ENCODE assay signal across 9 mouse cellular contexts in the genomic region with DNA sequence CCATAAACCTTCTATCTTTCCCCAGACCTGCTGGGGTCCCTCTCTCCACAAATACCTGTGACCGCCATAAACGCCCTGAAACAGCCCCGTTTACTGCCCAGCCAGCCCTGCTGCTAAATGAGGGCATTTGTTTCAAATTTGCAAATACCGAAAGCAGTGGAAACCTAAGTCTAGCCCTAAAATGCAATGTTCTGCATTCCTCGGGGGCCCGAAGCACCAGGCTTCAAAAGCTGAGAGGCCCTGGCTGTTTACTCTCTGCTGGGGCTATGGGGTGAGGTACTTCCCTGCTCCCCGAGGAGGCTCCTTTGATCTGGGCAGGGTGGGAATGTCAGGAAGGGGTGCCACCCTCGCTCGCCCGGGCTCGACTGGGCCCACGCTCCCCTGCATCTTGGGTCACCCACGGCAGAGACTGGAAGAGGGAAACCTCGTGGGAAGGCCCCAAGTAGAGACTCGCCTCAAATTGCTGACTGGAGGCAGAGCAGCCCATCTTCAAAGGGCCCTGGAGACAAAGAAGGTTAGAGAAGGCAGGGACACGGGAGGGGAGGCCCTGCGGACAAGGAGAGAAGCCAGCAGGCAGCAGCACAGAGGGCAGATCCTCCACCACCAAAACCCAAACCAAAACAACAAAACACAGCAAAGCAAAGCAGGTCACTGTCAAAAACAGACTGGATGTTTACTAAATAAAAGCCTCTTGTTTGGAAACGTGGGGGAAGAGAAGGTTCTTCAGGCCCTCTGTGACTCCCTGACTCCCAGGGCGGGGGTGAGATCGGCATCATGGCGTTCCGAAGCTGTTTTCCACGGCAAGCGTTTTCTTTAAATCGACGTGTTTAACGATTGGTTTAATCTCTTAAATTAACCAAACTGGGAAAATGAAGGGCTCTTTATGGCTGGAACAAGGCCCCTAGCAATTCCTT. TPM values are rescaled to one million over a fixed set of nuclear protein-coding genes. Genes with fewer than 3 reads are reported as not detected.
DNase-seq lines count a peak whose midpoint lies in the region; ATAC-seq lines count a peak whose summit lies in the region.
"Had no signal": no experiment of that assay in that cellular context is flagged by ENCODE, and none has a peak within 500 bp of the region (broad histone marks: within the 10 kb centered on the region; RNA-seq: fewer than 3 reads in every experiment).

No protein-coding gene starts in this region.

- peak overlapping the region; percentile 70 for H3K9ac ChIP-seq in heart, embryonic 12.5 days
- peak overlapping the region; percentile 56 for H3K9ac ChIP-seq in hindbrain, embryonic 14.5 days
- H3K9ac ChIP-seq in midbrain, embryonic 15.5 days, result peak overlapping the region; percentile 33

- 13% methylated on average over 27 of the region's 27 CpGs for WGBS in heart, embryonic 12.5 days
- WGBS in hindbrain, embryonic 14.5 days, result 7% methylated on average over 27 of the region's 27 CpGs
- 7% methylated on average over 27 of the region's 27 CpGs for WGBS in midbrain, embryonic 15.5 days

- no peaks in the 10 kb centered on the region for H3K36me3 ChIP-seq in heart, embryonic 12.5 days
- H3K36me3 ChIP-seq in hindbrain, embryonic 14.5 days (replicated peaks; ENCODE audit: control insufficient read depth, insufficient read depth), result no peaks in the 10 kb centered on the region
- no peaks in the 10 kb centered on the region for H3K36me3 ChIP-seq in midbrain, embryonic 15.5 days (replicated peaks)

- ATAC-seq in heart, embryonic 12.5 days (ENCODE audit: insufficient number of reproducible peaks, low FRiP score), result no peak
- ATAC-seq in hindbrain, embryonic 14.5 days (ENCODE audit: low FRiP score), result 0 out of 2 replicates have a peak, but pooled peaks have one; percentile 9
- ATAC-seq in midbrain, embryonic 15.5 days (replicated peaks), result 0 out of 2 replicates have a peak, but pooled peaks have one; percentile 10
- ATAC-seq in megakaryocyte progenitor cell, adult 5-6 weeks (replicated peaks; ENCODE audit: poor library complexity), result no peak

- peak overlapping the region; percentile 8 for H3K4me3 ChIP-seq in heart, embryonic 12.5 days
- H3K4me3 ChIP-seq in hindbrain, embryonic 14.5 days (replicated peaks; ENCODE audit: low read length), result no peak overlapping the region
- no peak overlapping the region for H3K4me3 ChIP-seq in midbrain, embryonic 15.5 days

- H3K4me2 ChIP-seq in heart, embryonic 12.5 days, result peak overlapping the region; percentile 54
- H3K4me2 ChIP-seq in hindbrain, embryonic 14.5 days (replicated peaks), result peak overlapping the region; percentile 25
- H3K4me2 ChIP-seq in midbrain, embryonic 15.5 days, result peak overlapping the region; percentile 35

- DNase-seq in heart, postnatal 4 days, result no peak
- DNase-seq in embryo, embryonic 10 days (ENCODE audit: low spot score), result peak; percentile 66
- DNase-seq in hindbrain, embryonic 14.5 days (ENCODE audit: low spot score), result peak; percentile 41
- DNase-seq in right cerebral cortex, postnatal 4 days, result no peak
- DNase-seq in frontal cortex, adult 2 months (ENCODE audit: extremely low spot score in 1 of 2, low spot score in 1 of 2), result no peak
- DNase-seq: heart, postnatal 14 days had no signal

- peaks cover 87% of the 10 kb centered on the region for H3K4me1 ChIP-seq in heart, embryonic 12.5 days (replicated peaks)
- H3K4me1 ChIP-seq in hindbrain, embryonic 14.5 days (replicated peaks; ENCODE audit: control insufficient read depth, insufficient read depth, low read length), result peaks cover 42% of the 10 kb centered on the region
- peaks cover 45% of the 10 kb centered on the region for H3K4me1 ChIP-seq in midbrain, embryonic 15.5 days

- no peaks in the 10 kb centered on the region for H3K27me3 ChIP-seq in heart, embryonic 12.5 days (replicated peaks)
- H3K27me3 ChIP-seq in hindbrain, embryonic 14.5 days (ENCODE audit: control insufficient read depth, insufficient read depth, low read length), result no peaks in the 10 kb centered on the region
- no peaks in the 10 kb centered on the region for H3K27me3 ChIP-seq in midbrain, embryonic 15.5 days (replicated peaks)

- no peaks in the 10 kb centered on the region for H3K9me3 ChIP-seq in heart, embryonic 12.5 days (replicated peaks)
- no peaks in the 10 kb centered on the region for H3K9me3 ChIP-seq in hindbrain, embryonic 14.5 days (ENCODE audit: control insufficient read depth, low read length)
- no peaks in the 10 kb centered on the region for H3K9me3 ChIP-seq in midbrain, embryonic 15.5 days

- peak overlapping the region; percentile 93 for H3K27ac ChIP-seq in heart, embryonic 12.5 days (ENCODE audit: poor library complexity, severe bottlenecking)
- H3K27ac ChIP-seq in hindbrain, embryonic 14.5 days, result peak overlapping the region; percentile 76
- peak overlapping the region; percentile 77 for H3K27ac ChIP-seq in midbrain, embryonic 15.5 days

RNA-seq across cellular contexts. Expression of gene Ptk7, which starts 10.3 kb away (rescaled TPM):
- 68.5 and 71.4 TPM in 2 replicates for polyA plus RNA-seq in heart, embryonic 12.5 days (2016; fragmentation: Nextera tagmentation; extraction: Ambion mirVana)
- 10 to 100 TPM; 34.8 to 36.2 TPM for total RNA-seq in heart, postnatal 4 days (2021)
- 19.2 and 20.6 TPM in 2 replicates for polyA plus RNA-seq in hindbrain, embryonic 14.5 days (2014; fragmentation: Nextera tagmentation; extraction: Ambion mirVana)
- polyA plus RNA-seq in midbrain, embryonic 15.5 days (2015; fragmentation: Nextera tagmentation; extraction: Ambion mirVana), result 33.6 and 34.8 TPM in 2 replicates
- total RNA-seq in megakaryocyte progenitor cell, adult 5-6 weeks (2015), result 1.4 and 2.0 TPM in 2 replicates
- 3.0 and 3.6 TPM in 2 replicates for total RNA-seq in megakaryocyte progenitor cell, adult 5-6 weeks (2017)
- 5.3 and 6.3 TPM in 2 replicates for polyA plus RNA-seq in frontal cortex, adult 2 months (2012; rRNA removed)

RNA-seq across cellular contexts. Expression of gene Klc4, which starts 26.8 kb away (rescaled TPM):
- 19.9 and 21.1 TPM in 2 replicates for polyA plus RNA-seq in heart, embryonic 12.5 days (2016; fragmentation: Nextera tagmentation; extraction: Ambion mirVana)
- total RNA-seq in heart, postnatal 4 days (2021), result 10 to 100 TPM; 18.9 TPM
- polyA plus RNA-seq in hindbrain, embryonic 14.5 days (2014; fragmentation: Nextera tagmentation; extraction: Ambion mirVana), result 26.2 and 30.5 TPM in 2 replicates
- 42.5 and 44.5 TPM in 2 replicates for polyA plus RNA-seq in midbrain, embryonic 15.5 days (2015; fragmentation: Nextera tagmentation; extraction: Ambion mirVana)
- total RNA-seq in megakaryocyte progenitor cell, adult 5-6 weeks (2015), result 1.9 and 2.9 TPM in 2 replicates
- 7.5 and 9.5 TPM in 2 replicates for total RNA-seq in megakaryocyte progenitor cell, adult 5-6 weeks (2017)
- polyA plus RNA-seq in frontal cortex, adult 2 months (2012; rRNA removed), result 20.1 and 23.5 TPM in 2 replicates

RNA-seq across cellular contexts. Expression of gene Mrpl2, which starts 27.0 kb away (rescaled TPM):
- 90.9 and 99.0 TPM in 2 replicates for polyA plus RNA-seq in heart, embryonic 12.5 days (2016; fragmentation: Nextera tagmentation; extraction: Ambion mirVana)
- 100 to 1,000 TPM; 107 to 109 TPM for total RNA-seq in heart, postnatal 4 days (2021)
- polyA plus RNA-seq in hindbrain, embryonic 14.5 days (2014; fragmentation: Nextera tagmentation; extraction: Ambion mirVana), result 66.5 and 71.2 TPM in 2 replicates
- polyA plus RNA-seq in midbrain, embryonic 15.5 days (2015; fragmentation: Nextera tagmentation; extraction: Ambion mirVana), result 60.6 and 74.5 TPM in 2 replicates
- 80.1 and 101 TPM in 2 replicates for total RNA-seq in megakaryocyte progenitor cell, adult 5-6 weeks (2015)
- 75.5 and 84.7 TPM in 2 replicates for total RNA-seq in megakaryocyte progenitor cell, adult 5-6 weeks (2017)
- polyA plus RNA-seq in frontal cortex, adult 2 months (2012; rRNA removed), result 51.2 and 58.7 TPM in 2 replicates

RNA-seq across cellular contexts. Expression of gene Cul7, which starts 31.1 kb away (rescaled TPM):
- polyA plus RNA-seq in heart, embryonic 12.5 days (2016; fragmentation: Nextera tagmentation; extraction: Ambion mirVana), result 48.1 and 53.1 TPM in 2 replicates
- total RNA-seq in heart, postnatal 4 days (2021), result 10 to 100 TPM; 65.5 to 66.6 TPM
- polyA plus RNA-seq in hindbrain, embryonic 14.5 days (2014; fragmentation: Nextera tagmentation; extraction: Ambion mirVana), result 29.7 and 30.2 TPM in 2 replicates
- 44.7 and 46.3 TPM in 2 replicates for polyA plus RNA-seq in midbrain, embryonic 15.5 days (2015; fragmentation: Nextera tagmentation; extraction: Ambion mirVana)
- total RNA-seq in megakaryocyte progenitor cell, adult 5-6 weeks (2015), result 7.3 and 7.6 TPM in 2 replicates
- total RNA-seq in megakaryocyte progenitor cell, adult 5-6 weeks (2017), result 9.1 and 14.3 TPM in 2 replicates
- 33.0 and 35.2 TPM in 2 replicates for polyA plus RNA-seq in frontal cortex, adult 2 months (2012; rRNA removed)

RNA-seq across cellular contexts. Expression of gene Rrp36, which starts 55.1 kb away (rescaled TPM):
- 36.5 and 38.9 TPM in 2 replicates for polyA plus RNA-seq in heart, embryonic 12.5 days (2016; fragmentation: Nextera tagmentation; extraction: Ambion mirVana)
- 10 to 100 TPM; 16.7 TPM for total RNA-seq in heart, postnatal 4 days (2021)
- polyA plus RNA-seq in hindbrain, embryonic 14.5 days (2014; fragmentation: Nextera tagmentation; extraction: Ambion mirVana), result 41.6 and 44.7 TPM in 2 replicates
- polyA plus RNA-seq in midbrain, embryonic 15.5 days (2015; fragmentation: Nextera tagmentation; extraction: Ambion mirVana), result 49.9 and 50.8 TPM in 2 replicates
- 12.4 and 13.6 TPM in 2 replicates for total RNA-seq in megakaryocyte progenitor cell, adult 5-6 weeks (2015)
- total RNA-seq in megakaryocyte progenitor cell, adult 5-6 weeks (2017), result 70.4 and 89.7 TPM in 2 replicates
- 29.6 and 33.0 TPM in 2 replicates for polyA plus RNA-seq in frontal cortex, adult 2 months (2012; rRNA removed)

Comparison
In these comparisons a context has a peak if more than half of its experiments do, and no peak if none do; other contexts are left out.
1. ATAC-seq: peak in hindbrain, embryonic 14.5 days (single experiment) and midbrain, embryonic 15.5 days (single experiment); none in heart, embryonic 12.5 days (single experiment) and megakaryocyte progenitor cell, adult 5-6 weeks (single experiment).
2. DNase-seq: peak in embryo, embryonic 10 days (single experiment) and hindbrain, embryonic 14.5 days (single experiment); none in heart, postnatal 4 days (single experiment), right cerebral cortex, postnatal 4 days (single experiment) and frontal cortex, adult 2 months (0 of 2).
3. Peak in every context shown above with its lines, with median percentiles within 50 percentile points of each other: H3K27ac ChIP-seq, H3K4me2 ChIP-seq and H3K9ac ChIP-seq.